Mouse (Mus musculus) MEL (cell line): Measurements from ENCODE around the gene Ell. TPM values are rescaled to one million over a fixed set of nuclear protein-coding genes. Genes with fewer than 3 reads are reported as not detected.
"Not testable (repeated sequence)": the region's sequence is repeated elsewhere in the genome, so short reads cannot be mapped to it uniquely, and the experiment has no call there.

Source experiments
- DNase-seq: peaks from one replicate; pipeline ENCODE4 v3.0.0; 2011; ENCODE audit warnings: low read depth, low spot score
- H3K27ac ChIP-seq: 2 replicates; pipeline ENCODE4 v1.5.1; 2012; ENCODE audit warnings: low read depth, mild to moderate bottlenecking, control low read depth, low read length, moderate library complexity; ENCODE audit not compliant: control insufficient read depth
- H3K27me3 ChIP-seq, 2 experiments: fragments of 150-350 bp in 1 of 2; sonication (generic) in 1 of 2; 2 replicates each; pipeline ENCODE4 v1.6.1; 2012; ENCODE audit warnings: low read length in 2 of 2, mild to moderate bottlenecking in 2 of 2, improper control_type of control experiment in 1 of 2, moderate library complexity in 1 of 2; ENCODE audit not compliant: insufficient read depth in 2 of 2, control insufficient read depth in 1 of 2
- H3K36me3 ChIP-seq, 2 experiments: 2 replicates each; pipeline ENCODE4 v1.6.1; 2012 to 2014; ENCODE audit warnings: low read length in 2 of 2, improper control_type of control experiment in 1 of 2, inconsistent platforms in 1 of 2, mild to moderate bottlenecking in 1 of 2; ENCODE audit not compliant: insufficient read depth in 2 of 2, control insufficient read depth in 1 of 2
- H3K4me1 ChIP-seq, 2 experiments: fragments of 150-350 bp in 1 of 2; sonication (generic) in 1 of 2; 2 replicates each; pipeline ENCODE4 v1.6.1; 2012; ENCODE audit warnings: low read length in 2 of 2, improper control_type of control experiment in 1 of 2, mild to moderate bottlenecking in 1 of 2; ENCODE audit not compliant: insufficient read depth in 2 of 2, control insufficient read depth in 1 of 2
- H3K4me3 ChIP-seq, 2 experiments: fragments of 150-350 bp in 1 of 2; sonication (generic) in 1 of 2; 2 replicates each; pipeline ENCODE4 v1.5.1; 2012; ENCODE audit warnings: low read depth in 2 of 2, low read length in 2 of 2, mild to moderate bottlenecking in 2 of 2, moderate library complexity in 2 of 2, control low read depth in 1 of 2, improper control_type of control experiment in 1 of 2; ENCODE audit not compliant: control insufficient read depth in 1 of 2, insufficient read depth in 1 of 2
- H3K79me2 ChIP-seq: 2 replicates; pipeline ENCODE4 v1.6.1; 2012; ENCODE audit warnings: mild to moderate bottlenecking, low read length, moderate library complexity; ENCODE audit not compliant: control insufficient read depth, poor library complexity, insufficient read depth
- H3K9ac ChIP-seq: 2 replicates; pipeline ENCODE4 v1.6.1; 2012; ENCODE audit warnings: low read depth, mild to moderate bottlenecking, control low read depth, low read length, moderate library complexity; ENCODE audit not compliant: control insufficient read depth, poor library complexity, severe bottlenecking
- H3K9me3 ChIP-seq: fragments of 150-350 bp; sonication (generic); replicated peaks from 2 replicates; pipeline ENCODE4 v1.6.1; 2012; ENCODE audit warnings: mild to moderate bottlenecking, low read length, improper control_type of control experiment, moderate library complexity; ENCODE audit not compliant: insufficient read depth
- CTCF ChIP-seq, 3 experiments: IDR thresholded peaks in 2 of 3; conservative IDR thresholded peaks in 1 of 3; 2 replicates each; pipeline ENCODE4 v1.5.1; 2011 to 2012; ENCODE audit warnings: low read length in 3 of 3, low read depth in 2 of 3, mild to moderate bottlenecking in 2 of 3, improper control_type of control experiment in 1 of 3, inconsistent platforms in 1 of 3, mixed read lengths in 1 of 3, moderate library complexity in 1 of 3; ENCODE audit not compliant: control insufficient read depth in 1 of 3, insufficient read depth in 1 of 3, poor library complexity in 1 of 3, severe bottlenecking in 1 of 3
- EP300 ChIP-seq, 2 experiments: IDR thresholded peaks; 2 replicates each; pipeline ENCODE4 v1.6.1; 2011; ENCODE audit warnings: improper control_type of control experiment in 2 of 2, low read length in 2 of 2, low read depth in 1 of 2, mild to moderate bottlenecking in 1 of 2
- ETS1 ChIP-seq: IDR thresholded peaks from 2 replicates; pipeline ENCODE4 v1.6.1; 2012; ENCODE audit warnings: low read depth, mild to moderate bottlenecking, inconsistent platforms, low read length, improper control_type of control experiment, moderate library complexity
- GATA1 ChIP-seq: IDR thresholded peaks from 2 replicates; pipeline ENCODE4 v1.6.1; 2011; ENCODE audit warnings: low read depth, low read length, improper control_type of control experiment
- MAX ChIP-seq: IDR thresholded peaks from 2 replicates; pipeline ENCODE4 v1.6.1; 2011; ENCODE audit warnings: low read length, improper control_type of control experiment
- MEF2A ChIP-seq: IDR thresholded peaks from 2 replicates; pipeline ENCODE4 v1.6.1; 2014; ENCODE audit warnings: low read depth, mild to moderate bottlenecking, inconsistent platforms, low read length, improper control_type of control experiment; ENCODE audit not compliant: poor library complexity, insufficient replicate concordance, severe bottlenecking; ENCODE audit errors: extremely low read depth
- RAD21 ChIP-seq: IDR thresholded peaks from 2 replicates; pipeline ENCODE4 v1.6.1; 2011; ENCODE audit warnings: mild to moderate bottlenecking, low read depth, low read length, improper control_type of control experiment
- SMC3 ChIP-seq: IDR thresholded peaks from 2 replicates; pipeline ENCODE4 v1.6.1; 2011; ENCODE audit warnings: low read depth, low read length, improper control_type of control experiment
- TAL1 ChIP-seq: IDR thresholded peaks from 2 replicates; pipeline ENCODE4 v1.6.1; 2012; ENCODE audit warnings: mild to moderate bottlenecking, inconsistent platforms, low read length, moderate library complexity, mixed read lengths
- TCF12 ChIP-seq: IDR thresholded peaks from 2 replicates; pipeline ENCODE4 v1.6.1; 2014; ENCODE audit warnings: low read depth, mild to moderate bottlenecking, inconsistent platforms, low read length, improper control_type of control experiment, moderate library complexity
- ZC3H11A ChIP-seq: IDR thresholded peaks from 2 replicates; pipeline ENCODE4 v1.6.1; 2012; ENCODE audit warnings: low read depth, mild to moderate bottlenecking, inconsistent platforms, low read length, improper control_type of control experiment
- ZKSCAN1 ChIP-seq: IDR thresholded peaks from 2 replicates; pipeline ENCODE4 v1.6.1; 2012; ENCODE audit warnings: low read depth, mild to moderate bottlenecking, inconsistent platforms, low read length, improper control_type of control experiment, moderate library complexity
- polyA plus RNA-seq, 2 experiments: library from polyadenylated mRNA; stranded (reverse) in 1 of 2; unstranded in 1 of 2; fragments of >175 nt in 1 of 2; fragments of >200 nt in 1 of 2; gene quantifications; 2 replicates each; pipeline versions ENCODE4 v1.2.1 to v1.2.4; 2012; ENCODE audit warnings: low replicate concordance in 2 of 2, low read depth in 1 of 2; ENCODE audit not compliant: insufficient read length in 2 of 2, insufficient read depth in 1 of 2, missing spikeins in 1 of 2
- total RNA-seq: library from RNA; depleted of rRNA; stranded (reverse); fragments of 300-350 nt; gene quantifications from 2 replicates; pipeline ENCODE4 v1.2.3, GENCODE M21; 2012

The Ell gene
- total and polyA plus RNA-seq, 3 experiments, result 12.4 to 25.9 TPM; not detected in 1

DNA sequence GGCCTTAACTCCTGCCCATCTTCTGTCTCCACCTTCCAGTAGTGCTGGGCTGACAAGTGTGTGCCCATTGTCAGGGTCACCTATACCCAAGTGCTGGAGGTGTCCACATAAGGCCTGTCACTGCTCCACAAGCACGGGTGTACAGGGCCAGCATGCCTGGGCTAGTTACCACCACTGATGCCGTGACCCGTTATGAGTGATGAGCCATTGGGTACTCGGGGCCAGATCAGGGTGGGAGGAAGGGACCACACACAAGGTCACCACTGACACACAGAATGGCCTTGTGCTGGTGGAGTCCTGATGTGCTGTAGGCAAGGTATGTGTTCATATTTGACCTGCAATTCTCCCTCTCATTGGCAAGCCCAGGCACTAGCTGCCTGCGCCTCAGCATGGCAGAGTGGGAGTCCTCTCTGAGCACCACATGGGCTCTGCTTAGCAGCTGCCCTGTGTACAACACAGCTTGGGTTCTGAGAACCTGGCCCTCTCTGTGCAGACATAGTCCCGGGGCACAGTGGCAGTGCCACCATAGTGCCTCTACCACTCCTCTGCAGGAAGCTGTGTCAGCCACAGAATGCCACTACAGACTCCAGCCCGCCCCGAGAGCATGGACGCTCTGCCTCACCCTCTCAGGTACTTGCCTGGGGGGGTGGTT is 45.5 kb downstream of the Ell start:
- Histone ChIP-seq H3K27ac (no peak overlapping the region), H3K36me3 (peaks cover 2 to 12% of the 10 kb centered on the region in 2 experiments; a peak in 3 of 4 replicates), H3K27me3 (no peaks in the 10 kb centered on the region), H3K4me3 (no peak overlapping the region), H3K79me2 (no peaks in the 10 kb centered on the region), H3K9ac (no peak overlapping the region), H3K4me1 (peaks cover 5 to 9% of the 10 kb centered on the region in 2 experiments; a peak in 2 of 4 replicates), H3K9me3 (no peaks in the 10 kb centered on the region)
- no peak for TF ChIP-seq MAX
- no peak for TF ChIP-seq CTCF (IDR thresholded peaks at IDR 0.05 in 2 of 3, conservative IDR thresholded peaks at IDR 0.05 in 1 of 3; ENCODE audit: control insufficient read depth in 1 of 3, insufficient read depth in 1 of 3, low read depth in 2 of 3, low read length in 3 of 3, poor library complexity in 1 of 3, severe bottlenecking in 1 of 3)
- DNase-seq, result no peak

DNA sequence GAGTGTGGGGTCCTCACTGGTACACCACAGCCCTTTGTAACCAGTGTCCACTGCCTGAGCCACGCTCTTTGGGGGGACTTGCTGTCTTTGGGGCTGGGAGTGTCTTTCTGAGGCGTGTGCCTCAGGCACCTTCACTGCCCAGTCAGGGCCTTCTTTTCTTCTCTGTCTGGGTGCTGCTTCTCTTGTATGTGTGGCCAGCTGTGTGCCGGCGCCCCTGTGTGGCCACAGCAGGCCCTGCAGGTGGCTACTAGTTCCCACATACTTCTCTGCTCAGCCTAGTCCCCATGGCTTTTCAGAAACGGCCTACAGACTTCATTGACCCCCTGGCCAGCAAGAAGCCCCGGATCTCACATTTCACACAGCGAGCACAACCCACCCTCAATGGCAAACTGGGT is 46.0 kb downstream of the Ell start:
- Histone ChIP-seq H3K36me3 (peaks cover 2 to 12% of the 10 kb centered on the region in 2 experiments; a peak in 3 of 4 replicates), H3K4me3 (no peak overlapping the region), H3K4me1 (peaks cover 5 to 9% of the 10 kb centered on the region in 2 experiments; a peak in 2 of 4 replicates), H3K9me3 (no peaks in the 10 kb centered on the region), H3K79me2 (no peaks in the 10 kb centered on the region), H3K27me3 (no peaks in the 10 kb centered on the region), H3K27ac (no peak overlapping the region), H3K9ac (no peak overlapping the region)
- TF ChIP-seq RAD21, result peak; percentile 73
- peak; percentile 38; the same call in 1 of the 2 replicates for TF ChIP-seq ZC3H11A
- TF ChIP-seq SMC3, result peak; percentile 76
- TF ChIP-seq ZKSCAN1, result no peak
- peak; percentile 69 to 84 (median 82) for TF ChIP-seq CTCF (IDR thresholded peaks at IDR 0.05 in 2 of 3, conservative IDR thresholded peaks at IDR 0.05 in 1 of 3; ENCODE audit: control insufficient read depth in 1 of 3, insufficient read depth in 1 of 3, low read depth in 2 of 3, low read length in 3 of 3, poor library complexity in 1 of 3, severe bottlenecking in 1 of 3)
- DNase-seq, result peak; percentile 65

DNA sequence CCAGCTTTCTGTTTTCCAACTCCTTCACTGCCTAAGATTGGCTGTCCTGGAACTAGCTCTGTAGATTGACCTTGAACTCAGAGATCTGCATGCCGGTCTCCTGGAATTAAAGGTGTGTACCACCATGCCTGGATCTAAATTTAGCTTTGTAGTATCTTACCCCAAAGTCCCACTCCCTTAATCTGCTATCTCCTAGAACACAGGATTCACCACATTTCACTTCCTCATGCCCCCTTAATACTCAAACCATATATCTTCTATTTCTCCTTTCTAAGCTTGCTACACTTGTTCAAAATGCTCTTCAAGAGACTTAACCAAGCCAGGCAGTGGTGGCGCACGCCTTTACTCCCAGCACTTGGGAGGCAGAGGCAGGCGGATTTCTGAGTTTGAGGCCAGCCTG is 48.7 kb downstream of the Ell start:
- not testable (repeated sequence) for H3K4me1 ChIP-seq, H3K27me3 ChIP-seq, H3K9ac ChIP-seq, H3K4me3 ChIP-seq, H3K9me3 ChIP-seq, H3K79me2 ChIP-seq
- Histone ChIP-seq H3K36me3 (peaks cover 2 to 12% of the 10 kb centered on the region in 2 experiments; a peak in 3 of 4 replicates), H3K27ac (peak overlapping the region; percentile 43)
- TF ChIP-seq ETS1 (0 out of 2 replicates have a peak, but pooled peaks have one; percentile 22), MEF2A (peak; percentile 45; the same call in 1 of the 2 replicates), EP300 (IDR thresholded peaks at IDR 0.05; ENCODE audit: low read depth in 1 of 2, low read length in 2 of 2) (peak; percentile 61 to 66), TAL1 (peak; percentile 54), GATA1 (peak; percentile 59), TCF12 (peak; percentile 44; the same call in 1 of the 2 replicates)
- peak; percentile 60 for DNase-seq
